In the genomic region with DNA sequence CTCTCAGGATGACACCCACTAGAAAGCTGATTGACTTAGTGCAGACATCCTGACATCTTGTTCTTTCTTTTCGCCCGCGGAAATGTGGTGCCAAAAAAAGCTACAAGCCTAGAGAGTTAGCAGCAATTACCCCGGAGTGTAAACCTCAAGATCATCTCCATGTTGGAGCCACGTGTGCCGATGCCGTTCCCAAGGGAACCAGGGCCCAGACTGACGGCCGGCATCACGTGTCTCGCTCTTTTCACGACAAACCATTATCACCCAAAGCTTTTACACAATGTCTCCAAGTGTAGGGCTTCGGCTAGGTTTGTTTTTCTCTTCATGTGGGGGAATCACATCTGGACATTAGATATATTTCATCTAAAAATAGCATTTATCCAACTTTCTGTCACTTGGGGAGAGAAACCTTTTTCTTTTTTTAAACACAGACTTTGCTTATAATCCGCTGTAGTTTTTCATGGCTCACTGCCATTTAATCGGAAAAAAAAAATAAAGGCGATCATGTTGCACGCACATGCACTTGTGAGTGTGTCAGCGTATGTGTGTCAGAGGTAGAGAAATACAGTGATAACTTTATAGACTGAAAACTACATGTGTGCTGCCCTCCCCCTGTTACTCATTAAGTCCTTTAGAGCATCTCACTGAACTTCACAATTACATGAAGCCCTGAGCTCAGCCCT, we compare ENCODE assay signal across 12 mouse cellular contexts. TPM values are rescaled to one million over a fixed set of nuclear protein-coding genes. Genes with fewer than 3 reads are reported as not detected.
A peak's percentile ranks its signal among the peaks of the same experiment; 100 is the strongest.
DNase-seq lines count a peak whose midpoint lies in the region; ATAC-seq and TF ChIP-seq lines count a peak whose summit lies in the region.
"Had no signal": no experiment of that assay in that cellular context is flagged by ENCODE, and none has a peak within 500 bp of the region (broad histone marks: within the 10 kb centered on the region; RNA-seq: fewer than 3 reads in every experiment).

No protein-coding gene starts in this region.

- peak overlapping the region; percentile 43 for H3K4me2 ChIP-seq in lung, embryonic 14.5 days
- peak overlapping the region; percentile 22 for H3K4me2 ChIP-seq in embryonic facial prominence, embryonic 12.5 days (replicated peaks)
- no peak overlapping the region for H3K4me2 ChIP-seq in forebrain, embryonic 11.5 days (ENCODE audit: low read depth, low read length, severe bottlenecking)
- H3K4me2 ChIP-seq: lung, embryonic 15.5 days had no signal

- H3K9ac ChIP-seq in lung, embryonic 14.5 days = no peak overlapping the region
- H3K9ac ChIP-seq in embryonic facial prominence, embryonic 12.5 days = no peak overlapping the region
- no peak overlapping the region for H3K9ac ChIP-seq in forebrain, embryonic 11.5 days (ENCODE audit: low read length)
- H3K9ac ChIP-seq: lung, embryonic 15.5 days had no signal

- WGBS in heart, embryonic 10.5 days = 56% methylated on average over 18 of the region's 18 CpGs
- 45% methylated on average over 18 of the region's 18 CpGs for WGBS in lung, embryonic 14.5 days
- WGBS in embryonic facial prominence, embryonic 12.5 days = 46% methylated on average over 18 of the region's 18 CpGs
- 84% methylated on average over 18 of the region's 18 CpGs for WGBS in forebrain, embryonic 11.5 days

- H3K4me1 ChIP-seq in heart, embryonic 10.5 days = peaks cover 57% of the 10 kb centered on the region
- H3K4me1 ChIP-seq in lung, embryonic 14.5 days (ENCODE audit: insufficient read depth) = peaks cover 5% of the 10 kb centered on the region; the same call in 1 of the 2 replicates
- peaks cover 29% of the 10 kb centered on the region for H3K4me1 ChIP-seq in embryonic facial prominence, embryonic 12.5 days
- no peaks in the 10 kb centered on the region; the same call in 1 of the 2 replicates for H3K4me1 ChIP-seq in forebrain, embryonic 11.5 days (replicated peaks; ENCODE audit: control insufficient read depth, insufficient read depth, low read length)

- H3K4me3 ChIP-seq in heart, embryonic 10.5 days = no peak overlapping the region; the same call in 1 of the 2 replicates
- H3K4me3 ChIP-seq in lung, embryonic 14.5 days (ENCODE audit: low read depth, low read length) = no peak overlapping the region
- no peak overlapping the region for H3K4me3 ChIP-seq in embryonic facial prominence, embryonic 12.5 days
- H3K4me3 ChIP-seq in forebrain, embryonic 11.5 days (ENCODE audit: low read depth, low read length) = no peak overlapping the region
- H3K4me3 ChIP-seq: lung, embryonic 15.5 days had no signal

- peak; percentile 57; the same call in 1 of the 2 replicates for ATAC-seq in lung, embryonic 14.5 days (ENCODE audit: insufficient read depth)
- ATAC-seq in embryonic facial prominence, embryonic 12.5 days (ENCODE audit: insufficient number of reproducible peaks, insufficient read depth, low FRiP score, low TSS enrichment) = no peak
- no peak for ATAC-seq in forebrain, embryonic 11.5 days (replicated peaks; ENCODE audit: low FRiP score)

- TF ChIP-seq CTCF in lung, embryonic 14.5 days (IDR thresholded peaks at IDR 0.05; ENCODE audit: low read depth) = no peak

- H3K9me3 ChIP-seq in heart, embryonic 10.5 days = no peaks in the 10 kb centered on the region
- no peaks in the 10 kb centered on the region for H3K9me3 ChIP-seq in lung, embryonic 14.5 days (ENCODE audit: low read depth, low read length)
- H3K9me3 ChIP-seq in embryonic facial prominence, embryonic 12.5 days = no peaks in the 10 kb centered on the region
- H3K9me3 ChIP-seq in forebrain, embryonic 11.5 days (ENCODE audit: control insufficient read depth, low read length) = no peaks in the 10 kb centered on the region
- H3K9me3 ChIP-seq: lung, embryonic 15.5 days had no signal

- DNase-seq in heart, embryonic 10.5 days (ENCODE audit: low spot score) = peak; percentile 75
- no peak for DNase-seq in heart, adult 9 months (ENCODE audit: low spot score in 2 of 2)
- peak; percentile 55 for DNase-seq in lung, embryonic 14.5 days
- DNase-seq in lung, postnatal 10 days = no peak
- peak; percentile 46 for DNase-seq in right cerebral cortex, postnatal 14 days
- no peak for DNase-seq in adrenal gland, adult (ENCODE audit: inconsistent age in 2 of 2, low spot score in 1 of 2)
- no peak for DNase-seq in forebrain, embryonic 11.5 days (ENCODE audit: low spot score)
- DNase-seq: cerebellum, adult 2 months; thymus, postnatal 14 days had no signal

- peak overlapping the region; percentile 53; the same call in 1 of the 2 replicates for H3K27ac ChIP-seq in heart, embryonic 10.5 days
- H3K27ac ChIP-seq in lung, embryonic 14.5 days (ENCODE audit: low read depth) = no peak overlapping the region
- H3K27ac ChIP-seq in embryonic facial prominence, embryonic 12.5 days = peak overlapping the region; percentile 8; the same call in 1 of the 2 replicates
- no peak overlapping the region for H3K27ac ChIP-seq in forebrain, embryonic 11.5 days (ENCODE audit: low read depth, low read length)
- H3K27ac ChIP-seq: lung, embryonic 15.5 days had no signal

- no peaks in the 10 kb centered on the region for H3K36me3 ChIP-seq in heart, embryonic 10.5 days
- no peaks in the 10 kb centered on the region for H3K36me3 ChIP-seq in lung, embryonic 14.5 days (ENCODE audit: insufficient read depth)
- H3K36me3 ChIP-seq in embryonic facial prominence, embryonic 12.5 days = no peaks in the 10 kb centered on the region
- H3K36me3 ChIP-seq in forebrain, embryonic 11.5 days (ENCODE audit: control insufficient read depth, insufficient read depth, low read length) = no peaks in the 10 kb centered on the region
- H3K36me3 ChIP-seq: lung, embryonic 15.5 days had no signal

- no peaks in the 10 kb centered on the region for H3K27me3 ChIP-seq in heart, embryonic 10.5 days (ENCODE audit: insufficient read depth, poor library complexity, severe bottlenecking)
- H3K27me3 ChIP-seq in lung, embryonic 14.5 days (ENCODE audit: insufficient read depth, low read length) = no peaks in the 10 kb centered on the region
- H3K27me3 ChIP-seq in embryonic facial prominence, embryonic 12.5 days = no peaks in the 10 kb centered on the region
- no peaks in the 10 kb centered on the region for H3K27me3 ChIP-seq in forebrain, embryonic 11.5 days (ENCODE audit: control insufficient read depth, insufficient read depth, low read length)
- H3K27me3 ChIP-seq: lung, embryonic 15.5 days had no signal

RNA-seq across cellular contexts. Expression of a gene that starts 39.2 kb away (rescaled TPM):
- polyA plus RNA-seq in heart, embryonic 10.5 days (2016; fragmentation: Nextera tagmentation; extraction: Ambion mirVana) = 0.23 and 0.40 TPM in 2 replicates
- polyA plus RNA-seq in lung, embryonic 14.5 days (2014; fragmentation: Nextera tagmentation; extraction: Ambion mirVana) = 0.43 TPM in 1 of 2 replicates, not detected in the other
- polyA plus RNA-seq in embryonic facial prominence, embryonic 12.5 days (2016; fragmentation: Nextera tagmentation; extraction: Ambion mirVana) = 0.18 TPM in 1 of 2 replicates, not detected in the other
- 0.55 TPM in 1 of 2 replicates, not detected in the other for polyA plus RNA-seq in forebrain, embryonic 11.5 days (2014; fragmentation: Nextera tagmentation; extraction: Ambion mirVana)
- polyA plus RNA-seq: intestine, embryonic 14.5 days had no signal

Comparison
In these comparisons a context has a peak if more than half of its experiments do, and no peak if none do; other contexts are left out.
1. DNase-seq: peak in heart, embryonic 10.5 days (single experiment), lung, embryonic 14.5 days (single experiment) and right cerebral cortex, postnatal 14 days (single experiment); none in heart, adult 9 months (0 of 2), lung, postnatal 10 days (single experiment), adrenal gland, adult (0 of 2) and forebrain, embryonic 11.5 days (single experiment).
2. H3K27ac ChIP-seq: peak in heart, embryonic 10.5 days (single experiment) and embryonic facial prominence, embryonic 12.5 days (single experiment); none in lung, embryonic 14.5 days (single experiment) and forebrain, embryonic 11.5 days (single experiment).